Mouse (Mus musculus) layer of hippocampus, postnatal 10 days (tissue): ENCODE data around the gene Senp1. TPM values are rescaled to one million over a fixed set of nuclear protein-coding genes. Genes with fewer than 3 reads are reported as not detected.

Source experiments
- DNase-seq, 2 experiments: peaks; one replicate each; pipeline ENCODE4 v3.0.0; 2021; ENCODE audit warnings: low spot score in 2 of 2
- long read RNA-seq: library from polyadenylated mRNA; stranded (forward); transcript quantifications from one replicate; pipeline ENCODE4 v2.0.0, GENCODE M21; 2023
- total RNA-seq, 2 experiments: library from RNA; stranded (reverse); gene quantifications; 2 replicates each; pipeline ENCODE4 v1.2.3; 2021

Gene Senp1
- total RNA-seq, result 10 to 100 TPM; 14.2 to 17.5 TPM
- long read RNA-seq, full-length matches to known transcripts, result 1 of 5 reads
- long read RNA-seq, partial matches to known transcripts, result 1 of 5 reads
- long read RNA-seq, other reads (novel, unspliced or antisense), result 3 of 5 reads

DNA sequence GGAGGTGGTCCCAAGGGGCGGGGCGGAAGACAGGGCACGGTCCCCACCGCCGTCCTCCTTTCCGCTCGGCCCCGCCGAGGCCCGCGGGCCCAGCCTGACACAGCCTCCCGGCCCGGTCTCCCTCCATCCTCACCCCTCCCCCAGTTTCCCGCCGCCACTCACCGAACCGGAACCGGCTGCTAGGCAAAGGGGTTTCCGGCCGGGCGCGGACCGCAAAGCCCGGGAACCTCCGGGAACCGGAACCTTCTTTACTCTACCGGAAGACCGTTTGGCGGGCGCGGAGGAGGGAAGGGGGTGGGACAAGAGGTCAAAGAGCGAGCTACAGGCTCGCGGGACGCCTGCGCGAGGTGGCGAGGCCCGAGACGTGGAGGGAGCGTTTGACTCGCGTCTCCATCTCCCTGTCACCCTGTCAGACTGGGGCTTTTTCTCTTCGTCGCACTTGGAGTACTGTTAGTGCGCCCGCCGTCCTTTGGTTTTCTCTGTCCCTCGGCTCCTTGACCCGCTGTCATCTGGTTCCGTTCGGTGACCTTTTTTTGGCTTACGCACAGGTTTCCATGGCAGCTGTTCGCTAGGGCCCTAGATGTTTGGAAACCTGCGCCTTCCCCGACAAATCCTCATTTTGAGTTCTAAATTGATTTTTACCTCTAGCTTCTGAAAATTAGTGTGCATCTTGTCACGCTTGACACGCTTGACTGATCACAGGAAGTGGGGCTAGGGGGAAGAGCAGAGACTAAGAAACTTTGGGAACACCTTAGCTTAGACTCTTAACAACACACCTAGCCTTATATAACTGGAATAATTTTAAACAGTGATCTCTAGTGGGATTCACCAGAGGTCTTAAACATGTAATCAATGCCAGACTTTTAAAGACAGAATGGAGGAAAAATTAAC, at the start of gene Senp1:
TSS of gene Senp1 (minus strand) at position 624 of the 891 bp plus-strand sequence.
- DNase-seq, result peak; percentile 91 to 93

DNA sequence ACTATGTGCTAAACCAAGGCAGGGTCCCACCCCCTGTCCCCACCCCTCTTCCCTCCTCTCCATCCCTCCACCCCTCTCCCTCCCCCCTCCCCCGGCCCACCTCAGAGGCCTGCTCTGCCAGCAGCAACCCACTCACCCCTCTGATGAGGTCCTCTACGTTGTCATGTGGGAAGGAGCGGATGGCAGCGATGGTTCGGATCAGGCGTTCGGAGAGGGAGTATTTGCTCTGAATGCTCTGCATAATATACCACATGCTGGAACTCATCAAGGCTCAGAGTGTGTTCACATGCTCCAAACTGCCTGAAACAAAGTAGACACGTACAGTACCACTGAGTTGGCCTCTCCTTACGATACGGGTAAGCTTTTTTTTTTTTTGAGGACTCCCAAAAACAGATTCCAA, 49.0 kb upstream of the Senp1 start:
- no peak for DNase-seq

DNA sequence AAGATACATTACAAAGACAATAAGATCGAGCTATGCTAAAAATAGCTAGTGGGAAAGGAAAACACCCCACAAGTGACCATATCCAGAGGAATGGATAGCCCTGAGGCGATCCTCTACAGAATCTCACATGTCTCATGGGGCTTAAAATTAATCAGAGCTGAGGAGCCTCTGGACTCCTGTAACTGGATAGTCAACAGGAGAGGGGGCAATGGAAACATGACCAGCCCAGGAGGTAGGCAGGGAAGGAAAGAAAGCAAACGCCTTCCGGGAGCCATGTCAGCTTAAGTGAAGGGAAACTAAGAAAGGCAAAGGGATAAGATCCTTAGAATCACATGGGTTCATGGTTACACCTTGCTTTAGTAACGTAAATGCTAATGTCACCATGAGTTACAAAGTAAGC, 47.3 kb upstream of the Senp1 start:
- no peak for DNase-seq

DNA sequence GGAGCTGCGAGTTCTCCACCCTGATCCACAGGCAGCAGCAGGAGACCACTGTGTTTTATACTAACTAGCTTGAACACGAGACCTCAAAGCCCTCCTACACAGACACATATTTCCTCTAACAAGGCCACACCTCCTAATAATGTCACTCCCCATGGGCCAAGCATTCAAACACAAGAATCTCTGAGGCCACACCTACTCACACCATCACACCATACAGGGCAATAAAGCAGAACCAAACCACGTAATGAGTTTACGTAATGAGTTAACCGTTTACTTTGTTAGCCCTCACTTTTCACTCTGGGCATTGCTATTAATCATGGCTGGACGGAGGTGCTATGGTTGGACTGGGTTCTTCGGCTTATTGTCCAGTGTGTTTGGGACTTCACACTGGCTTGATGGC, 46.2 kb upstream of the Senp1 start:
- DNase-seq, result no peak

DNA sequence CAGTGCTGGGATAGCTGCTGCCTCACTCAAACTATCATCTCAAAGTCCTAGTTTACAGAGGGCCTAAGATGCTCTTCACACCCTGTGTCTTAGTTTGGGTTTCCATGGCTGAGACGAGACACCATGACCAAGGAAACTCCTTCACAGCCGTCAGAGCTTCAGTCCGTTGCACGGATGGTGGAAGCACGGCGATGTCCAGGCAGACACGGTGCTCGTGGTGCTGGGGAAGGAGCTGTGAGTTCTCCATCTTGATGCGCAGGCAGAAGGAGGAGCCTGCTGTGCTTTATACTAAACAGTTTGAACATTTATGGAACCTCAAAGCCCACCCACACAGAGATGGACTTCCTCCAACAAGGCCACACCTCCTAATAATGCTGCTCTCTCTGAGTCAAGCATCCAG, 43.3 kb upstream of the Senp1 start:
- no peak for DNase-seq

DNA sequence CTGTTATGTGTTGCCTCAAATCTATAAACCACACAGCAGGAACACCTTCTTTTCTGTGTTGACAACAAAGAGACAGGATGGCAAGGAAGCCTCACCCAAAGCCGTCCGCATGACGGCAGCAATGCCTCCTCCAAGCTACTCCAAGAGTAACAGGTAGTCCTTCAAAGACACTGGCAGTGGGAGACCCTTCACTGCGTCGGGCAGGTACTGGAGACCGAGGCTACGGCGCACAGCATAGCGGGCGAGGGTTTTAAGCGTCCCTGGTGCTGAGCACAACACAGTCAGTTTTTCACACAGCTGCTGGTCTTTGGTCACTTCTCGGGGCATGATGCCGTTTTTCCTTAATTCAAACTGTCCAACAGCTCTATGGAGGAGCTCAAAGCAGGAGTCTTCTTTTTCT, 42.1 kb upstream of the Senp1 start:
- no peak for DNase-seq

DNA sequence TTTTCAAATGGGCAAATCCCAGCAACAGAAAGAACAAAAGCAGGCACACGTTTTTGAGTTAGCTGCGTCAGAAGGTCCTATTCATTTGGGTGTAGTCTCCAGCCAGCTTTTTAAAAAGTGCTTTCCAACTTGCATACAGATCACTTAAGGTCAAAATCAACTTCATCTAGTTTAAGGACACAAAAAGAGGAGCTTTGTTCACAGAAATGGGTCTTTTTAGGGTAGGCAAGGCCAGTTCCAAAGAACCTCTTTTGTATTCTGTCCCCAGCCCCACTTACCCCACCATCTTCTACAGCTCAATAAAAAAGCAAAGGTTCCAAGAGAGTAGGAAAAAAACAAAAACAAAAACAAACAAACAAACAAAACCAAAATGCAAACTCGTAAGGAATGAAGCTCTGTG, 41.1 kb upstream of the Senp1 start:
- no peak for DNase-seq

DNA sequence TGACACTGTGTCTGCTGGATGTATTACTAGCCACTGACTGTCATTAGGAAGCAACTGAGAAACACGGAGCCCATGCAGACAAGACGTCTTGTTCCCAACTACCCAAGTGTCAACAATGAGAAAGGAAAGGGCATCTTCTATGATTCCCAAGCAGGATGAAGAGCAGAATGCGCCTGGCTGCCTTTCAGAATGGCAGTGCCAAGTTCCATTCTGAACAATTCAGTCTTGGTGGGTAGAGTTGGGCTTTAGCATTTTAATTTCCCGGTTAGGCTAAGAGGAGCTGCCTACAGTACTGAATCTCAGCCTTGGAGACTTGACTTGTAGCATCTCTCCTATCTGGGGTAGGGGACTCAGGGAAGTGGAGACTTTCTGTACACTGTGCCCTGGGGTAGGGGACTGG, 40.5 kb upstream of the Senp1 start:
- DNase-seq, result peak; percentile 45 to 48

DNA sequence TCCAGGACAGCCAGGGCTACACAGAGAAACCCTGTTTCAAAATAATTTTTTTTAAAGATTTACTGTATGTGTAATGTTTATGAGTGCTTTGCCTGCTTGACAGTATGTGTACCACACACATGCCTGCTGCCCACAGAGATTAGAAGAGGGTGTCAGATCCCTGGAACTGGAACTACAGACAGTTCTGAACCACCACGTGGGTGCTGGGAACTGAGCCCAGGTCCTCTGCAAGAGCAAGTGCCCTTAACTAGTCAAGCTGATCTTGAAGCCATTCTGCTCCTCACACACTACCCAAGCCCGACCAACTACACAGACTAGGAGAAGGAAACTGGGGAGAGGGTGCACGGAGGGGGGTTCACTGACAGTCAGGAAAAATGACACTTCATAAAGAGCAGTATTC, 39.9 kb upstream of the Senp1 start:
- no peak for DNase-seq

DNA sequence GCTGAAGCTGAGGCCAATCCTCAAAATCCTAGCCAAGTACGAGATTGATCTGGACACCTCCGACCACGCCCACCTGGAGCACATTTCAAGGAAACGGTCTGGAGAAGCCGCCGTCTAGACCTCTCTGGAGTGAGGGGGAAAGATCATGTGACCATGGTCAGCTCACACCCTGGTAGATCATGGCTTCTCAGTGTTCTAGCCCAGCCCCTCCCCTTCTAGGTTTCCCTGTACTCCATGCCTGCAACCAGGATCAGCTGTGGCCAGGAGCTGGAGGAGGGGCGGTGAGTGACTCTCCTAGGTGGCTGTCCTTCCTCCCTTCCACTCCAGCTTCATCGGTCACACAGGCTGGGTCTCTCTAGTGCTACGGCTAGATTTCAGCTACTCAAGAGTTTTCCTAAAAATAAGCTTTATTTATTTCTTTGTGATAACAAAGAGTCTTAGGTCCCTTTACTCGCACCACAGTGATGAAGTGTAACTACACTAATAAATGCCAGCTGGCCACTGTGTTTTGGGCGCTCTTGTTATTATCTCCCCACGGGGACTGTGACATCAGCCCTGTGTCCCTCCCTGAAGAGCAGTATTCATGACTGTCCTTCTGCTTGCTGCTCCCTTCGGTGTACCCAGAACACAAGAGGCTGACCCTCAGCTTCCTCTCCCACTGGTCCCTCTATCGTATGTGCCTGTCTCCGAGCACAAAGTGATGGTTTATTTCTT, 38.6 kb upstream of the Senp1 start:
- no peak for DNase-seq

DNA sequence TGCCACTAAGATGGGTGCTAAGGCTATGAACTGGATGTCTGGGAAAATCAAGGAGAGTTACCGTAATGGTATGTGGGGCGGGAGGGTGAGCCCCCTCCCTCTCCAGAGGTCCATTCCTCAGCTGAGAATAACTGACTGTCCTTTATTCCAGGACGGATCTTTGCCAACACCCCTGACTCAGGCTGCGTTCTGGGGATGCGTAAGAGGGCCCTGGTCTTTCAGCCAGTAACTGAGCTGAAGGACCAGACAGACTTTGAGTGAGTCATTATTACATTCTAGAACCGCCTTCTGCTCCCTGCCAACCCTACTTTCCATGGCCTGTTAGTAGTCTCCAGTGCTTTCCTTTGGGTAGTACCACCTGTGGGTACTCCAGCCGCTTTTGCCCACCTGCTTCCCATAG, 37.9 kb upstream of the Senp1 start:
- DNase-seq, result no peak

DNA sequence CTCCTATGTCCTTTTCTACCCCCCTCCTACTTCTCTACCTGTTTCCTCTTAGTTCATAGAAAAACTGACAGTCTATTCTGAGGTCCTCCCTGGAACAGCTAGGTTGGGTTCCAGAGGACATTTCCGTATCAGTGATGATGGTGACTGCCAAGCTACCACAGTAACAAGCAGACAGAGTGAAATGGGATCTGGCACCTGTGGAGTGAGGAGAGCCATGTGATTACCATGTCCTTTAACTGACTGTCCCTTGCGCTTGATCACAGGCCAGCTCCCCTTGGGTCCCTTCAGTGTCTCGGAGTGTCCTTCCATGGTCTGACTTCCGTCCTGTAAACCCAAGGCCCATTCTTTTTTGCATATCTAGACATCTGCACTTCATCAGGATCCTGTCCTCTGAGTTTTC, 37.5 kb upstream of the Senp1 start:
- no peak for DNase-seq

DNA sequence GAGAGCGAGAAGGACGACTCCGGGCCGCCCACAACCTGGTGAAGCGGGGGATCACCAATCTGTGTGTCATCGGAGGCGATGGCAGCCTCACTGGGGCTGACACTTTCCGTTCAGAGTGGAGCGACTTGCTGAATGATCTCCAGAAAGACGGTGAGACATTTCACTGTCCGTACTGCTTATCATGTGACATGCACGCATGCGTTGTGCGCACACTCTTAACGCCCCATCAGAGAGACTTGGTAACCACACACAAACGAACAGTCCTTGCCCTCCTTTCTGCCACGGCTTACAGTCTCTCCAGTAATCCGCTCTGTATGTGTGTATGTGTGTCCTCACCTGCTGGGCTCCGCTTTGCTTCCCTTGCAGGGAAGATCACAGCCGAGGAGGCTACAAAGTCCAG, 27.3 kb upstream of the Senp1 start:
- DNase-seq, result no peak

DNA sequence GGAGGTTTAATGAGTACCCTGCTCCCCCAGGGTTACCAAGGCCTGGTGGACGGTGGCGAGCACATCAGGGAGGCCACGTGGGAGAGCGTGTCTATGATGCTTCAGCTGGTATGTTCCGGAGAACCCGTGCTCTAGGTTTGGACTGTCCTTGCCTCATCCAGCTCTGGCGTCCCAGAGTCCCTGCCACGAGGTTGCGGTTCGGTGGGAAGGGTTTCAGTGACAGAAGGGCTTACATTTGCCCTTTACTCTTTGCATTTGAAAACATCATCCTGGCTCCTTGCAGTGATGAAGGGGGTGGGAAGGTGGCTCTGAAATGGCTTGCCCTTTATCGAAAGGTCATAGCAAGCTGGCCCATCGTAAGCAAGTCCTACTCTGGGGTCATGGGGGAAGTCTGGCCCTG, 25.8 kb upstream of the Senp1 start:
- no peak for DNase-seq

DNA sequence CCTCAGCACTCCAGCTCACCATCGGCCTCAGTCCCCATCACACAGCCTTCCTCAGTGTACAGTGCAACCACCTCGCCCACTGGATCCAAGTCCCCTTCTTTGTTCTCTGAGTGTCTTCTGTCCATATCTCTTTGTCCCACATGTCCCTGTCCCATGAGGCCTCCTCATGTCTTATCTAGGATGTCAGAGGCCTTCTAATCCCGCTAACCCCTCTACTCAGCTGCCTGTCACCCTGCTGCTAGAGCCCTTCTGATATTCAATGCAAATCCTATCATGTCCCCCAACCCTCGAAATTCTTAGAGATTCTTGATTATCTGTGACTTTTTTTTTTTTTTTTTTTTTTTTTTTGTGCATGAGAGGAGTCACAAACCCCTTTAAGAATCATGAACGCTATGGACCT, 22.7 kb upstream of the Senp1 start:
- no peak for DNase-seq

DNA sequence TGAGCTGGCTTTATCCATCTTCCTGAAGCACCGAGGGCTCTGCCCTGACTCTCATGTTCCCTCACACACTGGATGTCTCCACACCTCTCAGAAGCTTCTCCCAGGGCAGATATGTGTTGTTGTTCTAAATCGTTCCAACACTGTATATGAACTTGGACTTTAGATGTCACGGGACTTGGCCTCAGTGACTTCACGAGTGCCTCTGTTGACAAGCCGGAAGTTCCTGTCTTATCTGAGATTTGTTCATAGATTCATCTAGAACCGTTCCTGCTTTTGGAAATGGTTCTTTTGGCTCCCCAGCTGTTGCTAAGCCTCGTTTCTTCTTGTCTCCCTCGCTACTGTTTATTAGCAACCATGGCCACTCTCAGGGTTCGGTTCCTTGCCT, 22.2 kb upstream of the Senp1 start:
- no peak for DNase-seq

DNA sequence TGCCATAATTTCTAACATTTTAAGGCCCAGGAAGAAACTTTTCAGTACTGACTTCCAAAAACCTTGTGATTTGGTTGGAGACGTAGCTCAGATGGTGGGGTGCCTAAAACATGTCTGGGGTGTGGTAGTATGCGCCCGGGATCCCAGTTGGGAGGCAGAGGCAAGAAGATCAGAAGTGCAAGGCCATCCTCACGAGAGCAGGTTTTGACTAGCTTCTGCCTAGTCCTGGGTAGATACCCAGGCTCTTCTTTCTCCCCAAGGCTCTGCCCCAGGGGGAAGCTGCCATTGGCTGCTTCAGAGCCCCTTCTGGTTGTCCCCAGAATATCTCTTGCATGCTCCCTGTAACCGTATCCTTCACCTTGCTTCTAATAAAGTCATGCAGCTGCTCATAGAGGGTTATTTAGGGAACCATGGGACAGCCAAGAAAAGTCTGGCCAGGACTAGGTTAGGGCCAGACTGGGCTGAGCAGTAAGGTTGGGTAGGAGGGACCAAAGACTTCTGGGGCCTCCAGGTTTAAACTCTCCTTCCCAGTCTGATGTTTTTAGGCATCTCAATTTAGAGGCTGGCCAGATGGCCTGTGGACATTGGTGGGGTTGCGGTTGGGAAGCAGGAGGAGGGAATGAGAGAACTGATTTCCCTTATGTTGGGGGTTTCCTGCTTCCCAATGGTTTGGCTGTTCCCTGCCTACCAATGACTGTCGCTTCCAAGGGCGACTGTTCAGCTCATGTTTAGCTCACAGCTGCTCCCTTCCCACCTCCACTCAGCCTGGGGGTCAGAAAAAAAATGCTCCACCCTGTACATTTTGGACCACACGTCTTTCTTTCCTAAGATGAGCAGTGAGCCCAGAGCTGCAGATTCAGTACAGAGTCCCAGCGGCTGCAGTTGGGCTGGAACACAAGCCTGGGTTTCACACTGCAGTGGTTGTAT, 21.6 kb upstream of the Senp1 start:
- DNase-seq, result no peak

DNA sequence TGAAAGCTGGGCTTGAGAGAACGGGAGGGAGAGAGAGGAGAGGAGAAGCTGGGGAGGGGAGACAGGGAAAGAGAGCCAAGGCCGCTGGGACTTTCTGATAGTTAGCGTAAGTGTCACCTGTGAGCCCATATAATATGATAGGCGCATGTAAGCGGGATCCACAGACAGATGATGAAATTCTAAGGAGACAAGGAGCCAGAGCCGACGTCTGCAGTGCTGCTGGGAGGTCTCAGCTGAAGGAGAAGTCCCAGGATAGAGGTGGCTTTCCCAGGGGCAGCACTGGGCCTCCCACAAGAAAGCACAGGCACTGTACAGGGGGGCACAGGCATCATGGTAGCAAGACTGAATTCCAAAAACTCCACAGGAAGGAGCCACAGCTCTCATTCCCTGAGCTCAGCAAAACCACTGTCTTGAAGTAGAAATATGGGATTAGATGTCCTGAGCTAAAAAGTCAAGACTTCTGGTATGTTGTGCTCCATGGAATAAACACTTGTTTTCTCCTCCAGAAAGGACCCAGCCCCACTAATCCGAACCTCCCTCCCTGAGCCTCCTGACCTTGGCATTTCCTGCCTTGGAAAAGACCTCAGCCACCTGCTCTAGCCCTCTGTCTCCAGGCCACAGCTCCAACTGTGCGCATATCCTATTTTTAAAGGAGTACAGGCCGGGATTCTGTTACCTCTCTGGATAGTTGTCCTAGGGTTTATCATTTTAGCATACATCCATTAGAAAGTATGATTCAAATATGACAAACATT, 20.7 kb upstream of the Senp1 start:
- DNase-seq, result no peak

DNA sequence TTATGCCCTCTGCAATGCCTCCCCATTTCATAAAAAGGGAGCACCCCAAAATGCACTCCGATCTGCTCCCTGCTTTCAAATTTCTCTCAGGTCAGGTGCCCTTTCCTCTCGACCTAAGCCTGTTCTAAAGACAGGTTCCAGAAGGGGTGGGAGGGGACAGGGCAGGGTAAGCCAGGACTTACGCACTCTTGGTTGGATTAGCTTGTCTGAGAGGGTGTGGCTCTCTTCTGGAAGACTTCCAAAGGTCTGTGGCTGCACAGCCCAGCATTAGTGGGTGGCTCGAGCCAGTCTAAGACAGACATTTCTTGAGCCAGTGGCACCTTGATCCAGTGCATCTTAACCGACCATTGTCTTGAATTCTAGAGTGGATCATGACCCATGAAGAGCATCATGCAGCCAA, 18.2 kb upstream of the Senp1 start:
- no peak for DNase-seq

DNA sequence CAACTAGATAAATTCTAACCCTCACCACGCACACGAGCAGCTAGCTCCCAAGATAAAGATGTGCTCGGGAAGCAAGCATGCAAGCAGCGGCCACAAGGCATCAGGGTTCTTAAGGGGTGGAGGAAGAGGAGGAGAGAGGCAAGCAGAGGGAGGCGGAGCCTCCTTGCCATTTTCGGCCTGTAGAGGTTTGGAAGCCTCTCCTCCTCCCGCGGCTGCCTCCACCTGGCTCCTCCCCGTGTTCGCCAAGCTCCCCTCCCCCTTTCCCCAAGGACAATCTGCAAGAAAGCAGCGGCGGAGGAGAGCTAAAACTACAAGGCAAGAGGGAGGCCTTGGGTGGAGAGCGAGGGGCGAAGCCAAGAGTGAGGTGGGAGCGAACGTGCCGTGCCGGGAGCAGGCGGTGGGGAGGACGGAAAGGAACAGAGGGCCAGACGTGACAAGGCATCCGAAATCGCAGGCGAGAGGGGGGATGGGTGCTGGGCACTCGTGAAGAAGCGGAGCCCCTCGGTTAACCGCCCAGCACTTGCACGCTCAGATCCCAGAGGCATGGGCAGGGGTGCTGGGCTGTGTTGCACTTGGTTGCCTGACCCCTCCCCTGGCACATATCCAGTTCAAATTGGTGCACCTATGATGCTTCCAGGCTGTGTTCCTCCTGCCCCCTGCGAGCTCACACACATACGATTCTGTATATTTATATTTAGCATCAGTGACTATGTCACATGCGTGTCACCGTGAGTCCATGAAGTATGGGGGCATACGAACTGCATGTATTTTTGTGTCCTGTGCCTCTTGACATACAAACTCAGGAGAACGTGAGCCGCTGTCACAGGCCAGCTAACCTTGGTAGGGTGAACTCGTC, 15.0 kb upstream of the Senp1 start:
- peak; percentile 79 to 82 for DNase-seq
